Mouse (Mus musculus) E14TG2a.4 (cell line): Measurements from ENCODE around the gene Ffar2.
A peak's percentile ranks its signal among the peaks of the same experiment; 100 is the strongest.

ENCODE experiments used
- CTCF ChIP-seq: conservative IDR thresholded peaks from 2 replicates; pipeline ENCODE4 v1.5.1; 2014; ENCODE audit warnings: low read length
- NANOG ChIP-seq: IDR thresholded peaks from 2 replicates; pipeline ENCODE4 v1.6.1; 2014; ENCODE audit warnings: borderline replicate concordance, low read length, mixed read lengths
- POU5F1 ChIP-seq: IDR thresholded peaks from 2 replicates; pipeline ENCODE4 v1.6.1; 2014; ENCODE audit warnings: low read length, borderline replicate concordance

GRCm38 (mm10) chr7:30781792-30782191, 41.8 kb downstream of the Ffar2 start:
- TF ChIP-seq CTCF = peak; percentile 74
- TF ChIP-seq POU5F1 = no peak
- no peak for TF ChIP-seq NANOG
